Mouse (Mus musculus): Measurements from ENCODE around the gene Lgalsl. TPM values are rescaled to one million over a fixed set of nuclear protein-coding genes. Genes with fewer than 3 reads are reported as not detected.

The Lgalsl gene
- polyA plus RNA-seq, 1 experiment from 2014 or later = 36.5 TPM

GRCm38 (mm10) chr11:20776668-20777067 is 54.2 kb downstream of the Lgalsl start:
- Histone ChIP-seq H3K4me3 (no peak overlapping the region), H3K4me2 (replicated peaks) (no peak overlapping the region), H3K36me3 (no peaks in the 10 kb centered on the region), H3K27me3 (no peaks in the 10 kb centered on the region), H3K4me1 (peaks cover 7% of the 10 kb centered on the region; the same call in 1 of the 2 replicates), H3K9me3 (no peaks in the 10 kb centered on the region), H3K9ac (no peak overlapping the region), H3K27ac (no peak overlapping the region)
- ATAC-seq (ENCODE audit: low FRiP score, low read depth) = no peak

Other genes with a start within 250 kb of the Lgalsl start
- 17.0 and 19.6 TPM in 2 replicates for gene Aftph, start 89.5 kb downstream of the Lgalsl start, polyA plus RNA-seq (2015; fragmentation: Nextera tagmentation; extraction: Ambion mirVana)

Data from limb, embryonic 13.5 days (tissue).